Mouse (Mus musculus): Measurements from ENCODE around the gene Irf1. TPM values are rescaled to one million over a fixed set of nuclear protein-coding genes. Genes with fewer than 3 reads are reported as not detected.
A peak's percentile ranks its signal among the peaks of the same experiment; 100 is the strongest.

Irf1 gene
- polyA plus RNA-seq, 1 experiment from 2014 or later = 8.4 TPM

DNA sequence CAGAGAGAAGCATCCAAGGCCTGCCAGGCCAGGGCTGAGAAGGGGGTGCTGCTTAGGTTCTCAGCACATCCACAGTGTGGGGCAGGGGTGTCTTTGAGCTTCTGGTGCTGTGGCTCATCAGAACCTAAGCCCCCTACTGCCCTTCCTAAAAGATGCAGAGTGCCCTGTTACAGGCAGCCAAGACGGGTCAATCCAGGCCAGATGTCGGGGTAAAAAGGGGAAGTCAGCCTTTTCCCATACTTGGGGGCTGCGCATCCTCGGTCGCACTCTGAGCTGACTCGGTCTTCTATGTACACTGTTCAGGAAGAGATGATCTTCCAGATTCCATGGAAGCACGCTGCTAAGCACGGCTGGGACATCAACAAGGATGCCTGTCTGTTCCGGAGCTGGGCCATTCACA is 2.7 kb downstream of the Irf1 start:
- Histone ChIP-seq H3K27me3 (replicated peaks; ENCODE audit: control insufficient read depth, insufficient read depth, low read length) (peaks cover 17% of the 10 kb centered on the region), H3K27ac (ENCODE audit: low read depth, low read length) (no peak overlapping the region), H3K9me3 (ENCODE audit: control insufficient read depth, low read length) (no peaks in the 10 kb centered on the region), H3K4me3 (ENCODE audit: low read depth, low read length) (no peak overlapping the region), H3K4me1 (replicated peaks; ENCODE audit: control insufficient read depth, insufficient read depth, low read length) (peaks cover 13% of the 10 kb centered on the region), H3K36me3 (ENCODE audit: control insufficient read depth, insufficient read depth, low read length) (peaks cover 2% of the 10 kb centered on the region; the same call in 1 of the 2 replicates), H3K9ac (ENCODE audit: low read depth, low read length) (no peak overlapping the region), H3K4me2 (0 out of 2 replicates have a peak overlapping the region, but pooled peaks have one; percentile 25)
- ATAC-seq (replicated peaks; ENCODE audit: low FRiP score) = no peak
- DNase-seq (ENCODE audit: low spot score) = no peak
- WGBS = 59% methylated on average over 9 of the region's 9 CpGs

DNA sequence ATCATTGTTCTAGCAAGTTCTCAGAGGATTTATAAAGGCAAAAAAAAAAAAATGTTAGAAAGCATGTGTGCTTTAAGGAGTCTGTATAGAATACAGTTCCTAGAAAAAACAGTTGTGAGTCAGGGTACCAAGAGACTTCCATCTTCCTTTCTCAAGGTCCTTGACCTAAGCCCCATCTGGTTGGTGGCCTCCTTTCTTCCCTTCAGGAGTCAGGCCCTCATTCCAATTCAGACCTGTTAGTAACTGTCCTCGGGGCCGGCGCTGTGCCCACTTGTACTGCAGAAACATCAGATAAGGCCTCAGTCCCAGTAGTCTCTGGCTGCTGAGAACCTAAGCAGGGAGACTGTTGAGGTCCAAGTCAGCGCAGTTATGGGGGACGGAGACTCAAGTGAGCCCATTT is 3.3 kb downstream of the Irf1 start, which contains the start of gene Gm17334:
TSS of gene Gm17334 (minus strand) at position 101 of the 400 bp plus-strand sequence.
- H3K27me3 ChIP-seq (replicated peaks; ENCODE audit: control insufficient read depth, insufficient read depth, low read length) = peaks cover 17% of the 10 kb centered on the region
- WGBS = 81% methylated on average over 5 of the region's 5 CpGs
- H3K9ac ChIP-seq (ENCODE audit: low read depth, low read length) = no peak within 1 kb of the TSS
- H3K36me3 ChIP-seq (ENCODE audit: control insufficient read depth, insufficient read depth, low read length) = peaks cover 2% of the 10 kb centered on the region; the same call in 1 of the 2 replicates
- DNase-seq (ENCODE audit: low spot score) (no peak), ATAC-seq (replicated peaks; ENCODE audit: low FRiP score) (no peak)
- H3K9me3 ChIP-seq (ENCODE audit: control insufficient read depth, low read length) = no peaks in the 10 kb centered on the region
- H3K27ac ChIP-seq (ENCODE audit: low read depth, low read length) = no peak within 1 kb of the TSS
- 0 out of 2 replicates have a peak within 1 kb of the TSS, but pooled peaks have one; percentile 25 for H3K4me2 ChIP-seq
- H3K4me3 ChIP-seq (ENCODE audit: low read depth, low read length) = no peak within 1 kb of the TSS
- peaks cover 13% of the 10 kb centered on the region for H3K4me1 ChIP-seq (replicated peaks; ENCODE audit: control insufficient read depth, insufficient read depth, low read length)

DNA sequence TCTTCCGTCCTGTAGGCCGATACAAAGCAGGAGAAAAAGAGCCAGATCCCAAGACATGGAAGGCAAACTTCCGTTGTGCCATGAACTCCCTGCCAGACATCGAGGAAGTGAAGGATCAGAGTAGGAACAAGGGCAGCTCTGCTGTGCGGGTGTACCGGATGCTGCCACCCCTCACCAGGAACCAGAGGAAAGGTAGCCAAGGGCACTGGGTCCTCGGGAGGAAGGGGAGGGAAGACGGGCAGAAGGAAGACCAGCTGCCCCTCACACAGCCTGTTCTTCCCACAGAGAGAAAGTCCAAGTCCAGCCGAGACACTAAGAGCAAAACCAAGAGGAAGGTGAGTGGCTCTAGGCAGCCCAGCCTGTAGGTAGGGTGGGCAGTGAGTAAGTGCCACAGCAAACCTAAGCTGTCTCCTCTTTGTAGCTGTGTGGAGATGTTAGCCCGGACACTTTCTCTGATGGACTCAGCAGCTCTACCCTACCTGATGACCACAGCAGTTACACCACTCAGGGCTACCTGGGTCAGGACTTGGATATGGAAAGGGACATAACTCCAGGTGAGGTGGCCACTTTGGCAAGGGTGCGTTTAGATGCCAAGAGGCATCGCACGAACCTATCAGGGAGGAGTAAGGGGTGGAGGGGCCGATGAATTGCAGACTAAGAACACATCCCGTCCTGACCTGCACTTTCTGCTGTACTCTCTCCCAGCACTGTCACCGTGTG is 4.0 kb downstream of the Irf1 start:
- DNase-seq (ENCODE audit: low spot score) (no peak), ATAC-seq (replicated peaks; ENCODE audit: low FRiP score) (no peak)
- Histone ChIP-seq H3K4me3 (ENCODE audit: low read depth, low read length) (no peak overlapping the region), H3K27ac (ENCODE audit: low read depth, low read length) (no peak overlapping the region), H3K9ac (ENCODE audit: low read depth, low read length) (no peak overlapping the region), H3K4me1 (replicated peaks; ENCODE audit: control insufficient read depth, insufficient read depth, low read length) (peaks cover 13% of the 10 kb centered on the region), H3K4me2 (no peak overlapping the region), H3K36me3 (ENCODE audit: control insufficient read depth, insufficient read depth, low read length) (peaks cover 2% of the 10 kb centered on the region; the same call in 1 of the 2 replicates), H3K9me3 (ENCODE audit: control insufficient read depth, low read length) (no peaks in the 10 kb centered on the region), H3K27me3 (replicated peaks; ENCODE audit: control insufficient read depth, insufficient read depth, low read length) (peaks cover 12% of the 10 kb centered on the region)
- 89% methylated on average over 16 of the region's 16 CpGs for WGBS

DNA sequence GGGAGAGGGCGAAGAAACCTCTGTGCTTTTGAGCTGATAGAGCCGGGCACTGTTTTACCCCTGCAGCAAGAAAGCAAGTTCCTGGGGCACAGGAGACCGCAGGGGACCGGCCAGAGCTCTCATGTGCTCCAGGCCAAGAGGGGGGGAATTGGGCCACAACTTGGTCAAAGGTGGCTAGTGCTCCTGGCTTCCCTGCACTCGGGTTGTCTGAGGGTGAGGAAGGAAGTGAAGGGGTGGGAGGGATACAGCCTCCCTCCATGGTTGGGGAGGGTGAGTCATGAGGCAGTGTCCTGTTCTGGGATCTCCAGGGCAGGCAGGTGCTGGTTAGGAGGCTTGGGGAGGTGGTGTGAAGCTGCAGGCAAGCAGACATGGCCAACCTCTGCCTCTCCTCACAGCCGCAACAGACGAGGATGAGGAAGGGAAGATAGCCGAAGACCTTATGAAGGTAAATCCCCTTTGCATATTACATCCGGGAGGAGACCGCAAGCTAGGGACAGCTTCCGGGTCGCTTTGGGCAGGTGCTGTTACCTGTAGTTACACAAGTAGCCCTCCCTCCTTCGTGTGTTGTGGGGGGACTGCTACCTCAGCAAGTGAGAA is 4.9 kb downstream of the Irf1 start:
- ATAC-seq (replicated peaks; ENCODE audit: low FRiP score) = no peak
- no peak for DNase-seq (ENCODE audit: low spot score)
- H3K9ac ChIP-seq (ENCODE audit: low read depth, low read length) = no peak overlapping the region

DNA sequence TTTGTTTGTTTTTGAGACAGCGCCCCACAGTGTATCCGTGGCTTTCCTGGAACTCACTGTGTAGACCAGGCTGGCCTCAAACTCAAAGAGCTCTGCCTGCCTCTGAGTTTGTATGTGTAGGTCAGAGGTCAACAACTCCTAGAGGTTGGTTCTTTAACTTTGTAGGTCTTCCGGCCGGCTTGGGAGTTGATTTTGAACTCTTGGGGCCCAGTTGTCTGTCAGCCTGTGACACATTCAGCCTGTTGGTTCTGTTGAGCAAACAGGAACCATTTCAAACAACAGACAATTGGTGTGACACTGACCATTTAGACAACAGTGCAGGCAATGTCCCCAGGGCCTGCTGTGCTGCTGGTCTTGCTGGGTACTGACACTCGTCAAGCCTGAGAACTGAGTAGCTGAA is 7.9 kb downstream of the Irf1 start:
- Histone ChIP-seq H3K4me1 (replicated peaks; ENCODE audit: control insufficient read depth, insufficient read depth, low read length) (peaks cover 3% of the 10 kb centered on the region; the same call in 1 of the 2 replicates), H3K4me2 (no peak overlapping the region), H3K9me3 (ENCODE audit: control insufficient read depth, low read length) (no peaks in the 10 kb centered on the region), H3K27me3 (replicated peaks; ENCODE audit: control insufficient read depth, insufficient read depth, low read length) (no peaks in the 10 kb centered on the region), H3K9ac (ENCODE audit: low read depth, low read length) (no peak overlapping the region), H3K4me3 (ENCODE audit: low read depth, low read length) (no peak overlapping the region), H3K36me3 (ENCODE audit: control insufficient read depth, insufficient read depth, low read length) (peaks cover 2% of the 10 kb centered on the region; the same call in 1 of the 2 replicates), H3K27ac (ENCODE audit: low read depth, low read length) (no peak overlapping the region)
- 72% methylated on average over 5 of the region's 5 CpGs for WGBS
- DNase-seq (ENCODE audit: low spot score) = no peak
- no peak for ATAC-seq (replicated peaks; ENCODE audit: low FRiP score)

More for the DNA sequence above, 4.9 kb downstream of the Irf1 start:
- WGBS = 80% methylated on average over 13 of the region's 13 CpGs
- Histone ChIP-seq H3K4me2 (no peak overlapping the region), H3K27me3 (replicated peaks; ENCODE audit: control insufficient read depth, insufficient read depth, low read length) (peaks cover 9% of the 10 kb centered on the region), H3K4me3 (ENCODE audit: low read depth, low read length) (no peak overlapping the region), H3K36me3 (ENCODE audit: control insufficient read depth, insufficient read depth, low read length) (peaks cover 2% of the 10 kb centered on the region; the same call in 1 of the 2 replicates), H3K27ac (ENCODE audit: low read depth, low read length) (no peak overlapping the region), H3K9me3 (ENCODE audit: control insufficient read depth, low read length) (no peaks in the 10 kb centered on the region), H3K4me1 (replicated peaks; ENCODE audit: control insufficient read depth, insufficient read depth, low read length) (peaks cover 11% of the 10 kb centered on the region; the same call in 1 of the 2 replicates)

DNA sequence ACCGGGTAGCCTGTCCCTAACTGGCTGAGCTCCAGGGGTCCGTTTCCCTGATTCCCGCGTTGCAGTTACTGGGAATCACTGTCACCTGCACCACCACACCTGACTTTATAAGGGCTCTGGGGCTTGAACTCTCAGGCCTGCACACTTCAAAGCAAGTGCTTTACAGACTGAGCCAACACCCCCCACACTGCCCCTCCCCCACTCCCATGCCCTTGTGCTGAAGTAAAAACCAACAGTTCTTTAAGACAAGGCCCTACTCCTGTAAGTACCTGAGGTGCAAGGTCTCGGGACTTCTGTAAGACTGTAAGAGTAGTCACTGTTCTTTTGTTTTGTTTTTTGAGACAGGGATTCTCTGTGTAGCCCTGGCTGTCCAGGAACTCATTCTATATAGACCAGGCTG is 8.6 kb downstream of the Irf1 start:
- Histone ChIP-seq H3K27me3 (replicated peaks; ENCODE audit: control insufficient read depth, insufficient read depth, low read length) (no peaks in the 10 kb centered on the region), H3K4me2 (no peak overlapping the region), H3K36me3 (ENCODE audit: control insufficient read depth, insufficient read depth, low read length) (peaks cover 2% of the 10 kb centered on the region; the same call in 1 of the 2 replicates), H3K4me1 (replicated peaks; ENCODE audit: control insufficient read depth, insufficient read depth, low read length) (peaks cover 3% of the 10 kb centered on the region; the same call in 1 of the 2 replicates), H3K4me3 (ENCODE audit: low read depth, low read length) (no peak overlapping the region), H3K9me3 (ENCODE audit: control insufficient read depth, low read length) (no peaks in the 10 kb centered on the region), H3K9ac (ENCODE audit: low read depth, low read length) (no peak overlapping the region), H3K27ac (ENCODE audit: low read depth, low read length) (no peak overlapping the region)
- DNase-seq (ENCODE audit: low spot score) (no peak), ATAC-seq (replicated peaks; ENCODE audit: low FRiP score) (no peak)
- 75% methylated on average over 5 of the region's 5 CpGs for WGBS

DNA sequence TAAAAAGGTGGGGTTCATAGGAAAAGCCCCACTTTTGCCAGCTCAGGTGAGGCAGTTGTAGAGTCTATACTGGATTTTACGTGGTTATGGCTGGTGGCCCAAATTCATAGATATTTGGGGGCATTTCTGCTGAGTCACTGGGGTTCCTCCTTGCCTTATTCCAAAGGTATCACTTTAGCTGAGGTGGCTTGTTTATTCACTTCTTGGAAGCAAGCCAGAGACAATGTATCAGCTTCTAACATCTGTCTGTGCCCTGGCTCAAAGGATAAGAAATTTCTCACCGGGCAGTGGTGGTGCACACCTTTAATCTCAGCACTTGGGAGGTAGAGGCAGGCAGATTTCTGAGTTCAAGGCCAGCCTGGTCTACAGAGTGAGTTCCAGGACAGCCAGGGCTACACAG is 10.0 kb downstream of the Irf1 start:
- H3K4me3 ChIP-seq (ENCODE audit: low read depth, low read length) = no peak overlapping the region
- no peak overlapping the region for H3K9ac ChIP-seq (ENCODE audit: low read depth, low read length)
- WGBS = 54% methylated on average over 2 of the region's 2 CpGs
- no peak for ATAC-seq (replicated peaks; ENCODE audit: low FRiP score)
- no peak overlapping the region for H3K27ac ChIP-seq (ENCODE audit: low read depth, low read length)
- H3K4me1 ChIP-seq (replicated peaks; ENCODE audit: control insufficient read depth, insufficient read depth, low read length) = peaks cover 3% of the 10 kb centered on the region; the same call in 1 of the 2 replicates
- H3K4me2 ChIP-seq = no peak overlapping the region
- DNase-seq (ENCODE audit: low spot score) = no peak
- no peaks in the 10 kb centered on the region for H3K27me3 ChIP-seq (replicated peaks; ENCODE audit: control insufficient read depth, insufficient read depth, low read length)
- no peaks in the 10 kb centered on the region for H3K9me3 ChIP-seq (ENCODE audit: control insufficient read depth, low read length)
- H3K36me3 ChIP-seq (ENCODE audit: control insufficient read depth, insufficient read depth, low read length) = peaks cover 2% of the 10 kb centered on the region; the same call in 1 of the 2 replicates

DNA sequence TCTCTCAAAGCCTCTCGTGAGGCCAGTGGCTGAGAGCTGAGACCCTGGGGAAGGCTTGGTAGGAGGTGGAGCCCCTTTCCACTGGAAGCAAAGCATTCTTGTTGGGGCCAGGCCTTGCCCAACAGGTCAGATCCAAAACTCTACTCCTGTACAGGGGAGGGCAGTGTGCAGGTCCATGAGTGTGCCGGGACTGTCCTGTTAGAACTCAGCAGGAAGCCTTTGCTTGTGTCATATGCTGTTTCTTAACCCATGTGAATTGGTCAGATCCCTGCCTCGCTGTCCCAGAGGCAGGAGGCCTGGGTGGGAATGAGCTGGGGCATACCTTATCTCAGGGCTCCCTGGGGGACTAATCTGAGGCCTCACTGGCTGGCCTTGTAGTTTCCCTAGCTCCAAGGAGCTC is 10.4 kb downstream of the Irf1 start:
- no peaks in the 10 kb centered on the region for H3K9me3 ChIP-seq (ENCODE audit: control insufficient read depth, low read length)
- H3K27ac ChIP-seq (ENCODE audit: low read depth, low read length) = no peak overlapping the region
- 68% methylated on average over 3 of the region's 3 CpGs for WGBS
- H3K4me2 ChIP-seq = no peak overlapping the region
- peaks cover 3% of the 10 kb centered on the region; the same call in 1 of the 2 replicates for H3K4me1 ChIP-seq (replicated peaks; ENCODE audit: control insufficient read depth, insufficient read depth, low read length)
- H3K36me3 ChIP-seq (ENCODE audit: control insufficient read depth, insufficient read depth, low read length) = peaks cover 2% of the 10 kb centered on the region; the same call in 1 of the 2 replicates
- no peaks in the 10 kb centered on the region for H3K27me3 ChIP-seq (replicated peaks; ENCODE audit: control insufficient read depth, insufficient read depth, low read length)
- DNase-seq (ENCODE audit: low spot score) = no peak
- no peak for ATAC-seq (replicated peaks; ENCODE audit: low FRiP score)
- no peak overlapping the region for H3K9ac ChIP-seq (ENCODE audit: low read depth, low read length)
- no peak overlapping the region for H3K4me3 ChIP-seq (ENCODE audit: low read depth, low read length)
